Mouse (Mus musculus) lung, embryonic 16.5 days (tissue): ENCODE measurements around the gene Map4. TPM values are rescaled to one million over a fixed set of nuclear protein-coding genes. Genes with fewer than 3 reads are reported as not detected.

Experiments
- ATAC-seq: fragments of 200-750 bp; cut with Nextera tagmentation; 2 replicates; pipeline ENCODE4 v1.8.0; 2017; ENCODE audit warnings: low read depth, mild to moderate bottlenecking, moderate library complexity
- H3K27ac ChIP-seq: fragments of 300-500 bp; sonication (generic); 2 replicates; pipeline ENCODE4 v1.5.1; 2014; ENCODE audit warnings: mild to moderate bottlenecking, control low read depth, low read length
- H3K27me3 ChIP-seq: fragments of 300-500 bp; sonication (generic); 2 replicates; pipeline ENCODE4 v1.6.1; 2014; ENCODE audit warnings: low read depth, low read length, mixed read lengths; ENCODE audit not compliant: control insufficient read depth, insufficient read depth
- H3K36me3 ChIP-seq: fragments of 300-500 bp; sonication (generic); 2 replicates; pipeline ENCODE4 v1.6.1; 2014; ENCODE audit warnings: low read length; ENCODE audit not compliant: control insufficient read depth, insufficient read depth
- H3K4me1 ChIP-seq: fragments of 300-500 bp; sonication (generic); replicated peaks from 2 replicates; pipeline ENCODE4 v1.6.1; 2014; ENCODE audit warnings: low read length, mixed read lengths; ENCODE audit not compliant: control insufficient read depth, insufficient read depth
- H3K4me2 ChIP-seq: fragments of 300-500 bp; sonication (generic); 2 replicates; pipeline ENCODE4 v1.6.1; 2014; ENCODE audit warnings: low read depth, low read length, control low read depth
- H3K4me3 ChIP-seq: fragments of 300-500 bp; sonication (generic); 2 replicates; pipeline ENCODE4 v1.5.1; 2014; ENCODE audit warnings: mild to moderate bottlenecking, low read length, control low read depth
- H3K9ac ChIP-seq: fragments of 300-500 bp; sonication (generic); 2 replicates; pipeline ENCODE4 v1.6.1; 2014; ENCODE audit warnings: low read length, control low read depth
- H3K9me3 ChIP-seq: fragments of 300-500 bp; sonication (generic); 2 replicates; pipeline ENCODE4 v1.6.1; 2016; ENCODE audit warnings: low read length; ENCODE audit not compliant: control insufficient read depth
- WGBS: fragments of 180-500 bp; shearing (Covaris S2); extraction: QIAGEN DNeasy Blood & Tissue Kit; methylation state at CpG from one replicate; pipeline ENCODE4 v1.1.7; 2014; 5-methylcytosine and 5-hydroxymethylcytosine counted together
- polyA plus RNA-seq: library from polyadenylated mRNA; unstranded; fragments of >200 nt; fragmentation: Nextera tagmentation; extraction: Ambion mirVana; gene quantifications from 2 replicates; pipeline ENCODE4 v1.2.1, GENCODE M21; 2015

The Map4 gene
- polyA plus RNA-seq, 1 experiment from 2014 or later: 56.2 TPM

DNA sequence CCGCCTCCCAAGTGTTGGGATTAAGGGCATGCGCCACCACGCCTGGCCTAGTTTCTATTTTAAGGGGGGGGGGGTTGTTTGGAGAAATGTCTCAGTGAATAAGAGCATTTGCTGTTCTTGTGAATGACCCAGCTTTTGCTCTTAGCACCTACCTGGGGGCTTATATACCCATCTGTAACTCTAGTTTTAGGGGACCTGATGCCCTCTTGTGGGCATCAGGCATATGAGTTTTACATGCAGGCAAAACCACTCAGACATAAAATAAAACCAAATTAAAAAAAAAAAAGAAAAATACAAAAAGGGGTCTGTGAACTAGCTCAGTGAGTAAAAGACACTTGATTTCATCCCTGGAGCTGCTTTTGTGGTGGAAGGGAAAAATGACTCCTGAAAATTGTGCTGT lies 8.1 kb downstream of the Map4 start:
- H3K4me2 ChIP-seq: no peak overlapping the region
- WGBS: 95% methylated on average over 3 of the region's 3 CpGs
- ATAC-seq: no peak
- H3K4me3 ChIP-seq: no peak overlapping the region
- H3K27ac ChIP-seq: no peak overlapping the region
- H3K9me3 ChIP-seq: no peaks in the 10 kb centered on the region
- no peaks in the 10 kb centered on the region for H3K36me3 ChIP-seq
- no peaks in the 10 kb centered on the region for H3K27me3 ChIP-seq
- no peaks in the 10 kb centered on the region for H3K4me1 ChIP-seq
- no peak overlapping the region for H3K9ac ChIP-seq

DNA sequence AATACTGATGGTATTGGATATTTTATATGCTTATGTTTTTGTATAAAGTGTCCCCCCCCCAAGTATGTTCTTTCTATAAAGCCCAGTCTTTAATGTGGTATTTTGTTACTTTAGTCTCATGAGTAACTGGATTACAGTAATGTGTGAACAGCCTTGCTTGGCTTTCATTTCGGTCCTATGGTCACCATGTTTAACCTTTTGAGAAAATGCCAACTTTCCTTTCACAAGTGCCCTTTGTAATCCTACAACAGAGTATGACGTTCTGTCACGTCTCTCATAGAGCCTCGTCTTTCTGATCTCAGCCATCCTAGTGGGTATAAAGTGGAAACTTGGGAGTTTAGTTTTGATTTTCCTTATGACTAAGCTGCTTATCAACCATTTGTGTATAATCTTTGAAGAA lies 11.5 kb downstream of the Map4 start:
- Histone ChIP-seq H3K36me3 (no peaks in the 10 kb centered on the region), H3K9me3 (no peaks in the 10 kb centered on the region), H3K27me3 (no peaks in the 10 kb centered on the region), H3K9ac (no peak overlapping the region), H3K4me2 (no peak overlapping the region), H3K27ac (no peak overlapping the region), H3K4me3 (no peak overlapping the region), H3K4me1 (no peaks in the 10 kb centered on the region)
- WGBS: 63% methylated on average over 4 of the region's 4 CpGs
- no peak for ATAC-seq

DNA sequence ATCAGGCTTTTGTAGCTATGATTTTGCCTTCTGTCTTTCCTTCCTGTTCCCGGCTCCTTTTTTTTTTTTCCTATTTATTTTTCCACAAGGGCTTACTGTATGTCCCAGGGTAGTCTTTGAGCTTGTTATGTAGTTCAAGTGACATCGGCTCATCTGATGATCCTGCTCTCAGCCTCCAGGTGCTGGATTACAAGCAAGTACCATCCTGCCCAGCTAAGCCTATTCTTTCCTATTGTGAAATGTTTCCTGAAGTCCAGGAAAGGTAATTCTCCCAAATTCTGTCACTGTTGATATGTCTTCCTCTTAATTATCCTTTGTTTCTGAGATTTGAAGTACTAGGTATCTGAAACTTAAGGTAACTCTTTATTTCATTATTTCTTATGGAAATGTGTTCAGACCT lies 13.5 kb downstream of the Map4 start:
- no peaks in the 10 kb centered on the region for H3K4me1 ChIP-seq
- H3K27ac ChIP-seq: no peak overlapping the region
- H3K4me2 ChIP-seq: no peak overlapping the region
- no peak overlapping the region for H3K9ac ChIP-seq
- ATAC-seq: no peak
- H3K27me3 ChIP-seq: no peaks in the 10 kb centered on the region
- H3K36me3 ChIP-seq: no peaks in the 10 kb centered on the region
- H3K4me3 ChIP-seq: no peak overlapping the region
- H3K9me3 ChIP-seq: no peaks in the 10 kb centered on the region
- 91% methylated on average over 2 of the region's 2 CpGs for WGBS

DNA sequence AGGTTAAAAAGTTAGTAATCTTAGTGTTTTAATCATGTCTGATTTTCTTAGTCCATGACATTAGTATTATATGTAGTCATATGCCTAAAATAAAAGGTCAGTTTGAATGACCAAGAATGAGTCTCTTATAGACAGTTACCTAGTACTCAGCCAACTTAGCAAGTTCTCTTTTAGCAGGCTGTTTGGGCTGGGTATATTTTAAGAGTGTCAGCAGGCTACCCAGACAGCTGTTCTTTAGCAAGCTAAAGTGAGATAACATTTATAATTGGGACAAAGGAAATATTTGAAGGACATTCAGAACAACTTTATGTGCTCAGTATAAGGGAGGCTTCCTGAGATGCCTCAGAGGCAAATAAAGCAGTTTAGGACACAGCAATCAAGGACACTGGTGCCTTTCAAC lies 17.3 kb downstream of the Map4 start:
- Histone ChIP-seq H3K27ac (no peak overlapping the region), H3K4me1 (no peaks in the 10 kb centered on the region), H3K27me3 (no peaks in the 10 kb centered on the region), H3K36me3 (no peaks in the 10 kb centered on the region), H3K9ac (no peak overlapping the region), H3K4me2 (no peak overlapping the region), H3K4me3 (no peak overlapping the region), H3K9me3 (no peaks in the 10 kb centered on the region; the same call in 1 of the 2 replicates)
- ATAC-seq: no peak

DNA sequence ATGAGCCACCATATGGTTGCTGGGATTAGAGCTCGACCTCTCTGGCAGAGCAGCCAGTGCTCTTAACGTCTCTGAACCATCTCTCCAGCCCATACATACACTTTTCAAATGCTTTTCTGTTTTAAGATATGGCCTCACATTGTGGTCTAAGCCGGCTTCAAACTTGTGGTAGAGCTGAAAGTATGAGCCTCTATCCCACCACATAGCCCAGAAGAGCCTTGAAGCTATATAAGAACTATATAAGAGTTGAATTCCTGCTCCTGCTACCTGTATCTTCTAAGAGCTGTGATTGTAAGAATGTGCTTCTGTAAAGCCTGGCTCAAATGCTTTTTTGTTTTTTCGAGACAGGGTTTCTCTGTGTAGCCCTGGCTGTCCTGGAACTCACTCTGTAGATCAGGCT lies 18.5 kb downstream of the Map4 start:
- H3K4me3 ChIP-seq: no peak overlapping the region
- no peaks in the 10 kb centered on the region for H3K4me1 ChIP-seq
- H3K9ac ChIP-seq: no peak overlapping the region
- H3K27ac ChIP-seq: no peak overlapping the region
- WGBS: 88% methylated on average over 4 of the region's 4 CpGs
- H3K27me3 ChIP-seq: no peaks in the 10 kb centered on the region
- no peaks in the 10 kb centered on the region for H3K36me3 ChIP-seq
- no peak overlapping the region for H3K4me2 ChIP-seq
- no peaks in the 10 kb centered on the region; the same call in 1 of the 2 replicates for H3K9me3 ChIP-seq
- no peak for ATAC-seq

DNA sequence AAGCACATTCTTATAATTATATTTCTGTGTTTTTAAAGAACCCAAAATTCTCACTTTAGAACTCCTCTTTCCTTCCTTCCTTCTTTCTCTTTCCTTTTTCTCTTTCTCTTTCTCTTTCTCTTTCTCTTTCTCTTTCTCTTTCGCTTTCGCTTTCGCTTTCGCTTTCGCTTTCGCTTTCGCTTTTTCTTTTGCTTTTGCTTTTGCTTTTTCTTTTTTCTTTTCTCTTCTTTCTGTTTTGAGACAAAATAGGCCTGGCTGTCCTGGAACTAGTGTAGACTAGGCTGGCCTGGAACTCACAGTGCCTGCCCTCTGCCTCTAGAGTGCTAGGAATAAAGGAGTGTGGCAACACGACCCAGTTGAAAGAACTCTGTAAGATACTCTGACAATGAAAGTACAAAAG lies 22.3 kb downstream of the Map4 start:
- Histone ChIP-seq H3K9me3 (no peaks in the 10 kb centered on the region; the same call in 1 of the 2 replicates), H3K27ac (no peak overlapping the region), H3K9ac (no peak overlapping the region), H3K27me3 (no peaks in the 10 kb centered on the region), H3K4me1 (no peaks in the 10 kb centered on the region), H3K36me3 (no peaks in the 10 kb centered on the region), H3K4me2 (no peak overlapping the region), H3K4me3 (no peak overlapping the region)
- no peak for ATAC-seq
- 84% methylated on average over 8 of the region's 8 CpGs for WGBS

DNA sequence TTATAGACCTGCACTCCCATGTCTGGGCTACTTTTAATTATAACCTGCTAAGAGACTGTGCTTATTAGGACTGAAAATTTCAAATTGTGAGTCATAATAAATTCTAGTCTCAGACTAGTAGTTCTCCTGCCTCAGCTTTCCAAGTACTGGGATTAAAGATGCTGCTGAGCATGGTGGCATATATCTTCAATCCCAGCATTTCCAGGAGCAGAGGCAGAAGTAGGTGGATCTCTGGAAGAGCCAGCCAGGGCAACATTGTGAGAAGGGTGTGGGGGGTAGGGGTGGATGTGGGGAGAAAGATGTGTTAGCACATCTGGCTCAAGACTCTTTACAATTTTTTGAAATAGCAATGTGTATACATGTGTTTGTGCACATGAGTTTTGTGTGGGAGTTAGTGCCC lies 23.4 kb downstream of the Map4 start:
- Histone ChIP-seq H3K4me2 (no peak overlapping the region), H3K27ac (no peak overlapping the region), H3K9ac (no peak overlapping the region), H3K27me3 (no peaks in the 10 kb centered on the region), H3K4me1 (no peaks in the 10 kb centered on the region), H3K4me3 (no peak overlapping the region), H3K9me3 (no peaks in the 10 kb centered on the region; the same call in 1 of the 2 replicates), H3K36me3 (no peaks in the 10 kb centered on the region)
- ATAC-seq: no peak

DNA sequence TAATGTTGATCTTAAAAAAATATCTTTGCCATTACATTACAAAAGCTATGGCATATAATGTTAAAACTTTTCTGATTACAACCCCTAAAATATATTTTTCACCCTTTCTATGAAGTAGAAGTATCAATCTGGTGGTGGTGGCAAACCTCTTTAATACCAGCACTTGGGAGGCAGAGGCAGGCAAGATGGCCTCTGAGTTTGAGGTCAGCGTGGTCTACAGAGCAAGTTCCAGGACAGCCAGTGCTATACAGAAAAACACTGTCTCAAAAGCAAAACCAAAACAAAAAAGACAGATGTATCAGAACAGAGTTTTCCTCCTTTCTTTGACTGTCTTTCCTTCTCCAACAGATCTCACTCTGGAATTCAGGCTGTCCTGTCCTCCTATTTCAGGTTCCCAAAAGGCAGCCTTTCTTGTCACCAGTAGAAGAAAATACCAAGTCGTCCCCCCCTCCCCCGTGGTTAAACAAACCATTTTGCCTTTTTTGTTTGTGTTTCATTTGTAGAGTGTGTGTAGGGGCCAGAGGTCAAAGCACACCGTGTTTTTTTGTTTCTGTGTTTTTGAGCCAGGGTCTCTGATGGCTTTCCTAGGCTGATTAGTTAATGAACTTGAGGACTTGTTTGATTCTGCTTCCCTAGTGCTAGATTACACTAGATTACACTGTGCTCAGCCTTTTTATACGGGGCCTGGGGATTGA lies 28.3 kb downstream of the Map4 start:
- no peak overlapping the region for H3K9ac ChIP-seq
- H3K27ac ChIP-seq: no peak overlapping the region
- H3K27me3 ChIP-seq: no peaks in the 10 kb centered on the region
- no peaks in the 10 kb centered on the region for H3K9me3 ChIP-seq
- no peaks in the 10 kb centered on the region for H3K4me1 ChIP-seq
- H3K36me3 ChIP-seq: no peaks in the 10 kb centered on the region
- no peak for ATAC-seq
- 28% methylated on average over 5 of the region's 5 CpGs for WGBS
- H3K4me3 ChIP-seq: no peak overlapping the region
- H3K4me2 ChIP-seq: no peak overlapping the region

DNA sequence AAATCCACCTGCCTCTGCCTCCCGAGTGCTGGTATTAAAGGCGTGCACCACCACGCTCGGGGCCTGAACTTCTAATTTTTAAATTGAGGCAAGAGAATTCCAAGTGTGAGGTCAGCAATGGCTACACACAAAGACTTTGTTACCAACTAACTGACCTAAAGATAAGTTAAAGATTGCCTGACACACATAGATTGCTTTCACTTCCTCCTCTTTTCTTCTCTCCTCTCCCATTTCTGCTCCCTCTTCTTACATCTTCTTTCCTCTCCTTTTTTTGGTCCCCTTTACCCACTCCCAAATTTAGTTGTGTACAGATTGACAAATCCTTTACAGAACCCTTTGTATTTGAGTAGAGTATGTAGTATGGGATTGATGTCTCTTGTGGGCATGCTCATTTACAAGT lies 29.3 kb downstream of the Map4 start:
- H3K9me3 ChIP-seq: no peaks in the 10 kb centered on the region
- no peak overlapping the region for H3K4me2 ChIP-seq
- H3K9ac ChIP-seq: no peak overlapping the region
- H3K27ac ChIP-seq: no peak overlapping the region
- no peak overlapping the region for H3K4me3 ChIP-seq
- no peaks in the 10 kb centered on the region for H3K27me3 ChIP-seq
- no peak for ATAC-seq
- H3K36me3 ChIP-seq: no peaks in the 10 kb centered on the region
- 95% methylated on average over 4 of the region's 4 CpGs for WGBS
- H3K4me1 ChIP-seq: no peaks in the 10 kb centered on the region

DNA sequence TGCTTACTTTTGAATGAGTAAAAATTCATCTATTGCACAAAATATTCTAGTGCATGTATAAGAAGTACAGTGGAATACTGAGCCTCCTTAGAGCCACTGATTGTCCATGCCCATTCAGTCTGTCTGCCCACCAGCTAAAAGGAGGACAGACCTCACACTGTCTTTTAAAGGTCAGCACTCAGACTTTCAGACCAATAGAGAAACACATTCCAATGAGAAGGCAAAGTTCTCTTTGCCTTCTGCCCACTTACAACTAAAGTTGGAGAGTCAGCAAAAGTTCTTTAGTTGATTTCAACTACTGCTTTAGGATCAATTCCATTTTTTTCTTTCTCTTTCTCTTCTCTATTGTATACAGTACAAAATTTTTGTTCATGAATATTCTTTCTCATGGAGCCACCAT lies 33.5 kb downstream of the Map4 start:
- H3K9ac ChIP-seq: no peak overlapping the region
- no peaks in the 10 kb centered on the region for H3K27me3 ChIP-seq
- no peak overlapping the region for H3K27ac ChIP-seq
- H3K4me1 ChIP-seq: no peaks in the 10 kb centered on the region
- ATAC-seq: no peak
- no peak overlapping the region for H3K4me2 ChIP-seq
- no peak overlapping the region for H3K4me3 ChIP-seq
- H3K9me3 ChIP-seq: no peaks in the 10 kb centered on the region
- H3K36me3 ChIP-seq: no peaks in the 10 kb centered on the region
